Mouse (Mus musculus): ENCODE measurements around the gene Dgkd. TPM values are rescaled to one million over a fixed set of nuclear protein-coding genes. Genes with fewer than 3 reads are reported as not detected.

Gene Dgkd
- polyA plus RNA-seq, 1 experiment, result 69.4 TPM

- peaks cover 14% of the 10 kb centered on the region for H3K4me1 ChIP-seq (ENCODE audit: control insufficient read depth, insufficient read depth, insufficient read length)
- peak overlapping the region; percentile 97 for H3K27ac ChIP-seq (ENCODE audit: insufficient read depth, low read length)
- no peak overlapping the region for H3K4me3 ChIP-seq (ENCODE audit: extremely low read depth, insufficient read depth, insufficient read length)
- no peaks in the 10 kb centered on the region for H3K36me3 ChIP-seq (ENCODE audit: control insufficient read depth, insufficient read depth, low read length)
- TF ChIP-seq POLR2A (IDR thresholded peaks at IDR 0.05; ENCODE audit: low read depth, low read length) (peak; percentile 5), CTCF (IDR thresholded peaks at IDR 0.05; ENCODE audit: extremely low read depth, insufficient read depth, insufficient read length, insufficient replicate concordance) (no peak)
- 8% methylated on average over 6 of the region's 6 CpGs for WGBS
- peak; percentile 44 to 69 for DNase-seq (ENCODE audit: low read depth in 1 of 2, low spot score in 2 of 2)
- H3K27me3 ChIP-seq (ENCODE audit: control insufficient read depth, insufficient read depth, low read length), result no peaks in the 10 kb centered on the region
Measured at GRCm38 (mm10) chr1:87829621-87830211, 23.4 kb upstream of the Dgkd start.

GRCm38 (mm10) chr1:87836453-87836852, 16.6 kb upstream of the Dgkd start:
- H3K4me3 ChIP-seq (ENCODE audit: extremely low read depth, insufficient read depth, insufficient read length), result no peak overlapping the region
- TF ChIP-seq CTCF (IDR thresholded peaks at IDR 0.05; ENCODE audit: extremely low read depth, insufficient read depth, insufficient read length, insufficient replicate concordance), result no peak
- DNase-seq (ENCODE audit: low read depth in 1 of 2, low spot score in 2 of 2), result no peak
- WGBS, result 88% methylated on average over 1 of the region's 1 CpGs
- no peaks in the 10 kb centered on the region for H3K27me3 ChIP-seq (ENCODE audit: control insufficient read depth, insufficient read depth, low read length)
- no peaks in the 10 kb centered on the region for H3K36me3 ChIP-seq (ENCODE audit: control insufficient read depth, insufficient read depth, low read length)
- H3K4me1 ChIP-seq (ENCODE audit: control insufficient read depth, insufficient read depth, insufficient read length), result peaks cover 6% of the 10 kb centered on the region; the same call in 1 of the 2 replicates
- H3K27ac ChIP-seq (ENCODE audit: insufficient read depth, low read length), result no peak overlapping the region

GRCm38 (mm10) chr1:87837018-87837417, 16.1 kb upstream of the Dgkd start:
- H3K27ac ChIP-seq (ENCODE audit: insufficient read depth, low read length), result no peak overlapping the region
- TF ChIP-seq POLR2A (IDR thresholded peaks at IDR 0.05; ENCODE audit: low read depth, low read length) (no peak), CTCF (IDR thresholded peaks at IDR 0.05; ENCODE audit: extremely low read depth, insufficient read depth, insufficient read length, insufficient replicate concordance) (no peak)
- H3K27me3 ChIP-seq (ENCODE audit: control insufficient read depth, insufficient read depth, low read length), result no peaks in the 10 kb centered on the region
- no peak overlapping the region for H3K4me3 ChIP-seq (ENCODE audit: extremely low read depth, insufficient read depth, insufficient read length)
- H3K4me1 ChIP-seq (ENCODE audit: control insufficient read depth, insufficient read depth, insufficient read length), result peaks cover 6% of the 10 kb centered on the region; the same call in 1 of the 2 replicates
- DNase-seq (ENCODE audit: low read depth in 1 of 2, low spot score in 2 of 2), result no peak
- H3K36me3 ChIP-seq (ENCODE audit: control insufficient read depth, insufficient read depth, low read length), result no peaks in the 10 kb centered on the region
- WGBS, result 78% methylated on average over 5 of the region's 5 CpGs

- Histone ChIP-seq H3K4me1 (ENCODE audit: control insufficient read depth, insufficient read depth, insufficient read length) (peaks cover 6% of the 10 kb centered on the region; the same call in 1 of the 2 replicates), H3K27me3 (ENCODE audit: control insufficient read depth, insufficient read depth, low read length) (no peaks in the 10 kb centered on the region), H3K4me3 (ENCODE audit: extremely low read depth, insufficient read depth, insufficient read length) (no peak overlapping the region), H3K27ac (ENCODE audit: insufficient read depth, low read length) (peak overlapping the region; percentile 12; the same call in 1 of the 2 replicates), H3K36me3 (ENCODE audit: control insufficient read depth, insufficient read depth, low read length) (no peaks in the 10 kb centered on the region)
- TF ChIP-seq POLR2A (IDR thresholded peaks at IDR 0.05; ENCODE audit: low read depth, low read length), result no peak
- WGBS, result 68% methylated on average over 11 of the region's 11 CpGs
- no peak for DNase-seq (ENCODE audit: low read depth in 1 of 2, low spot score in 2 of 2)
Measured at GRCm38 (mm10) chr1:87840411-87841208, 12.5 kb upstream of the Dgkd start.

- no peaks in the 10 kb centered on the region for H3K36me3 ChIP-seq (ENCODE audit: control insufficient read depth, insufficient read depth, low read length)
- DNase-seq (ENCODE audit: low read depth in 1 of 2, low spot score in 2 of 2), result peak; percentile 68 to 72
- H3K4me3 ChIP-seq (ENCODE audit: extremely low read depth, insufficient read depth, insufficient read length), result no peak overlapping the region
- no peaks in the 10 kb centered on the region for H3K27me3 ChIP-seq (ENCODE audit: control insufficient read depth, insufficient read depth, low read length)
- TF ChIP-seq POLR2A (IDR thresholded peaks at IDR 0.05; ENCODE audit: low read depth, low read length), result 0 out of 2 replicates have a peak, but pooled peaks have one; percentile 16
- no peak for TF ChIP-seq CTCF (IDR thresholded peaks at IDR 0.05; ENCODE audit: extremely low read depth, insufficient read depth, insufficient read length, insufficient replicate concordance)
- 3% methylated on average over 2 of the region's 2 CpGs for WGBS
- H3K4me1 ChIP-seq (ENCODE audit: control insufficient read depth, insufficient read depth, insufficient read length), result peaks cover 34% of the 10 kb centered on the region
- H3K27ac ChIP-seq (ENCODE audit: insufficient read depth, low read length), result peak overlapping the region; percentile 91
Measured at GRCm38 (mm10) chr1:87846801-87847474, 6.1 kb upstream of the Dgkd start.

GRCm38 (mm10) chr1:87847475-87848168, 5.5 kb upstream of the Dgkd start:
- no peak for DNase-seq (ENCODE audit: low read depth in 1 of 2, low spot score in 2 of 2)
- Histone ChIP-seq H3K36me3 (ENCODE audit: control insufficient read depth, insufficient read depth, low read length) (no peaks in the 10 kb centered on the region), H3K4me3 (ENCODE audit: extremely low read depth, insufficient read depth, insufficient read length) (no peak overlapping the region), H3K27ac (ENCODE audit: insufficient read depth, low read length) (peak overlapping the region; percentile 91), H3K27me3 (ENCODE audit: control insufficient read depth, insufficient read depth, low read length) (no peaks in the 10 kb centered on the region), H3K4me1 (ENCODE audit: control insufficient read depth, insufficient read depth, insufficient read length) (peaks cover 39% of the 10 kb centered on the region)
- no peak; the same call in 1 of the 2 replicates for TF ChIP-seq POLR2A (IDR thresholded peaks at IDR 0.05; ENCODE audit: low read depth, low read length)
- TF ChIP-seq CTCF (IDR thresholded peaks at IDR 0.05; ENCODE audit: extremely low read depth, insufficient read depth, insufficient read length, insufficient replicate concordance), result no peak
- WGBS, result 16% methylated on average over 4 of the region's 4 CpGs
